Mouse (Mus musculus) bone marrow, adult 2 months (tissue): Measurements from ENCODE around the gene Ppdpf.

Source experiments
- CTCF ChIP-seq: fragments of 200-500 bp; IDR thresholded peaks from 2 replicates; pipeline ENCODE4 v1.5.1; 2011; ENCODE audit warnings: low read length, control low read depth; ENCODE audit not compliant: control insufficient read depth, insufficient read depth
- POLR2A ChIP-seq: fragments of 200-500 bp; IDR thresholded peaks from 2 replicates; pipeline ENCODE4 v1.6.1; 2011; ENCODE audit warnings: low read depth, mild to moderate bottlenecking, control low read depth, low read length, borderline replicate concordance; ENCODE audit not compliant: control insufficient read depth

- no peak for TF ChIP-seq CTCF
- TF ChIP-seq POLR2A, result no peak
These were observed 15.4 kb downstream of the Ppdpf start, which contains the start of gene Ptk6 for GRCm38 (mm10) chr2:181202422-181202821.
